Mouse (Mus musculus): ENCODE measurements around the gene Klf7. TPM values are rescaled to one million over a fixed set of nuclear protein-coding genes. Genes with fewer than 3 reads are reported as not detected.

The Klf7 gene
- polyA plus RNA-seq, 1 experiment from 2014 or later = 16.2 TPM

- H3K36me3 ChIP-seq (ENCODE audit: control insufficient read depth, insufficient read depth, low read length) = no peaks in the 10 kb centered on the region
- H3K27ac ChIP-seq (ENCODE audit: low read depth, low read length) = no peak overlapping the region
- no peak overlapping the region for H3K4me3 ChIP-seq (ENCODE audit: low read depth, low read length)
- no peaks in the 10 kb centered on the region for H3K9me3 ChIP-seq (replicated peaks; ENCODE audit: control insufficient read depth, low read length)
- 71% methylated on average over 10 of the region's 10 CpGs for WGBS (ENCODE audit: insufficient replicate concordance)
- no peaks in the 10 kb centered on the region for H3K4me1 ChIP-seq (ENCODE audit: control insufficient read depth, insufficient read depth, low read length)
- no peaks in the 10 kb centered on the region for H3K27me3 ChIP-seq (ENCODE audit: control insufficient read depth, insufficient read depth, low read length)
- no peak for ATAC-seq (replicated peaks; ENCODE audit: insufficient number of reproducible peaks, low FRiP score, low TSS enrichment)
- H3K4me2 ChIP-seq = no peak overlapping the region
- no peak overlapping the region for H3K9ac ChIP-seq (ENCODE audit: low read depth, low read length)
These were observed 55.5 kb downstream of the Klf7 start for GRCm38 (mm10) chr1:64066320-64067254.

- no peak overlapping the region for H3K4me2 ChIP-seq
- H3K9ac ChIP-seq (ENCODE audit: low read depth, low read length) = no peak overlapping the region
- ATAC-seq (replicated peaks; ENCODE audit: insufficient number of reproducible peaks, low FRiP score, low TSS enrichment) = no peak
- H3K4me1 ChIP-seq (ENCODE audit: control insufficient read depth, insufficient read depth, low read length) = peaks cover 9% of the 10 kb centered on the region
- H3K9me3 ChIP-seq (replicated peaks; ENCODE audit: control insufficient read depth, low read length) = no peaks in the 10 kb centered on the region
- WGBS (ENCODE audit: insufficient replicate concordance) = 93% methylated on average over 10 of the region's 10 CpGs
- no peaks in the 10 kb centered on the region; the same call in 1 of the 2 replicates for H3K36me3 ChIP-seq (ENCODE audit: control insufficient read depth, insufficient read depth, low read length)
- H3K4me3 ChIP-seq (ENCODE audit: low read depth, low read length) = no peak overlapping the region
- no peak overlapping the region for H3K27ac ChIP-seq (ENCODE audit: low read depth, low read length)
- H3K27me3 ChIP-seq (ENCODE audit: control insufficient read depth, insufficient read depth, low read length) = no peaks in the 10 kb centered on the region
These were observed 60.6 kb downstream of the Klf7 start for GRCm38 (mm10) chr1:64061488-64061887.

GRCm38 (mm10) chr1:64060699-64061454, 61.2 kb downstream of the Klf7 start:
- H3K9ac ChIP-seq (ENCODE audit: low read depth, low read length) = no peak overlapping the region
- no peaks in the 10 kb centered on the region; the same call in 1 of the 2 replicates for H3K36me3 ChIP-seq (ENCODE audit: control insufficient read depth, insufficient read depth, low read length)
- no peak overlapping the region for H3K4me3 ChIP-seq (ENCODE audit: low read depth, low read length)
- peaks cover 9% of the 10 kb centered on the region for H3K4me1 ChIP-seq (ENCODE audit: control insufficient read depth, insufficient read depth, low read length)
- H3K4me2 ChIP-seq = no peak overlapping the region
- H3K27ac ChIP-seq (ENCODE audit: low read depth, low read length) = 0 out of 2 replicates have a peak overlapping the region, but pooled peaks have one; percentile 10
- ATAC-seq (replicated peaks; ENCODE audit: insufficient number of reproducible peaks, low FRiP score, low TSS enrichment) = no peak
- H3K9me3 ChIP-seq (replicated peaks; ENCODE audit: control insufficient read depth, low read length) = no peaks in the 10 kb centered on the region
- WGBS (ENCODE audit: insufficient replicate concordance) = 51% methylated on average over 9 of the region's 9 CpGs
- H3K27me3 ChIP-seq (ENCODE audit: control insufficient read depth, insufficient read depth, low read length) = no peaks in the 10 kb centered on the region

GRCm38 (mm10) chr1:64060116-64060515, 62.0 kb downstream of the Klf7 start:
- H3K27me3 ChIP-seq (ENCODE audit: control insufficient read depth, insufficient read depth, low read length) = no peaks in the 10 kb centered on the region
- no peak overlapping the region for H3K4me2 ChIP-seq
- H3K4me1 ChIP-seq (ENCODE audit: control insufficient read depth, insufficient read depth, low read length) = peaks cover 14% of the 10 kb centered on the region
- no peak for ATAC-seq (replicated peaks; ENCODE audit: insufficient number of reproducible peaks, low FRiP score, low TSS enrichment)
- H3K9ac ChIP-seq (ENCODE audit: low read depth, low read length) = no peak overlapping the region
- no peaks in the 10 kb centered on the region; the same call in 1 of the 2 replicates for H3K36me3 ChIP-seq (ENCODE audit: control insufficient read depth, insufficient read depth, low read length)
- H3K4me3 ChIP-seq (ENCODE audit: low read depth, low read length) = no peak overlapping the region
- peak overlapping the region; percentile 25; the same call in 1 of the 2 replicates for H3K27ac ChIP-seq (ENCODE audit: low read depth, low read length)
- H3K9me3 ChIP-seq (replicated peaks; ENCODE audit: control insufficient read depth, low read length) = no peaks in the 10 kb centered on the region
- WGBS (ENCODE audit: insufficient replicate concordance) = 78% methylated on average over 7 of the region's 7 CpGs

DNA sequence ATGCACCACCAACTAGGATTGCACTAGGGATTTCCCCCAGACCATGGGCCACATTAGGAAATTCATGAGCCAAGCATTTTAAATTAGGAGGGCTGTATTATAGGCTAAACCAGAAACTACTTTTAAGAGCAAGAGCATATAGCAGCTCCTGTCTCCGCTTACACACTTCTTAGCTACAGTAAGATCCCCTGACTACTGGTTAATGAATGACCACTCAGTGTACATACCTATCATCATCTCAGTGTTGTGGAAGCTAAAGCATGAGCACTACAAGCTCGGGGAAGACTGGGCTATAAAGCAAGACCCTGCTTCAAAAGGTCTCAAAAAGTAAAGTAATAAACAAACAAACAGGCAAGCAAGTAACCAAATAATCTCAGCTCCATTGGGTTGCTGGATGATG, 65.5 kb downstream of the Klf7 start:
- WGBS (ENCODE audit: insufficient replicate concordance) = 80% methylated on average over 2 of the region's 2 CpGs

DNA sequence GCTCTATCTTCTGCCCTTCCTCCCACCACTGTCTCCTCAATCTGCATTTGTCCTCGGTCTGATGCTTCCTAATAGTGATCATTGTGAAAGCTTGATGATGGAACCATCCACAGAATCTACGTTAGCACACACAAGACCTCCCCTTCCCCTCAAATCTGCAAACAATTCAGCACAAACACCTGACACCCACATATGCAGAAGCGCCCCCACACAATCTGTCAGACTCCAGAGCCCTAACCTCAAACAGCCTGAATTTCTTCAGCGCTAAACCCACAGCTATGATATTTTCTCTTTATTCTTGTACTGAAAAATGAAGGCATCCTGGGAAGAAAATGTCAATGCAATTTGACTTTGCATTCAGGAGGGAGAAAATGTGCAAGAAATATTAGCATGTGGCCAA, 66.1 kb downstream of the Klf7 start:
- no peak overlapping the region for H3K9ac ChIP-seq (ENCODE audit: low read depth, low read length)
- no peak overlapping the region for H3K4me2 ChIP-seq
- no peak overlapping the region for H3K27ac ChIP-seq (ENCODE audit: low read depth, low read length)
- ATAC-seq (replicated peaks; ENCODE audit: insufficient number of reproducible peaks, low FRiP score, low TSS enrichment) = no peak
- 85% methylated on average over 4 of the region's 4 CpGs for WGBS (ENCODE audit: insufficient replicate concordance)
- no peak overlapping the region for H3K4me3 ChIP-seq (ENCODE audit: low read depth, low read length)
- H3K9me3 ChIP-seq (replicated peaks; ENCODE audit: control insufficient read depth, low read length) = no peaks in the 10 kb centered on the region
- H3K27me3 ChIP-seq (ENCODE audit: control insufficient read depth, insufficient read depth, low read length) = no peaks in the 10 kb centered on the region
- H3K36me3 ChIP-seq (ENCODE audit: control insufficient read depth, insufficient read depth, low read length) = no peaks in the 10 kb centered on the region; the same call in 1 of the 2 replicates
- peaks cover 11% of the 10 kb centered on the region for H3K4me1 ChIP-seq (ENCODE audit: control insufficient read depth, insufficient read depth, low read length)

More for the DNA sequence above, 65.5 kb downstream of the Klf7 start:
- no peak overlapping the region for H3K4me2 ChIP-seq
- H3K27ac ChIP-seq (ENCODE audit: low read depth, low read length) = no peak overlapping the region
- no peaks in the 10 kb centered on the region; the same call in 1 of the 2 replicates for H3K36me3 ChIP-seq (ENCODE audit: control insufficient read depth, insufficient read depth, low read length)
- H3K9me3 ChIP-seq (replicated peaks; ENCODE audit: control insufficient read depth, low read length) = no peaks in the 10 kb centered on the region
- no peak overlapping the region for H3K4me3 ChIP-seq (ENCODE audit: low read depth, low read length)
- peaks cover 14% of the 10 kb centered on the region for H3K4me1 ChIP-seq (ENCODE audit: control insufficient read depth, insufficient read depth, low read length)
- H3K9ac ChIP-seq (ENCODE audit: low read depth, low read length) = no peak overlapping the region
- no peak for ATAC-seq (replicated peaks; ENCODE audit: insufficient number of reproducible peaks, low FRiP score, low TSS enrichment)
- H3K27me3 ChIP-seq (ENCODE audit: control insufficient read depth, insufficient read depth, low read length) = no peaks in the 10 kb centered on the region

- H3K9me3 ChIP-seq (replicated peaks; ENCODE audit: control insufficient read depth, low read length) = no peaks in the 10 kb centered on the region
- no peaks in the 10 kb centered on the region; the same call in 1 of the 2 replicates for H3K36me3 ChIP-seq (ENCODE audit: control insufficient read depth, insufficient read depth, low read length)
- no peak for ATAC-seq (replicated peaks; ENCODE audit: insufficient number of reproducible peaks, low FRiP score, low TSS enrichment)
- peaks cover 4% of the 10 kb centered on the region; the same call in 1 of the 2 replicates for H3K4me1 ChIP-seq (ENCODE audit: control insufficient read depth, insufficient read depth, low read length)
- H3K9ac ChIP-seq (ENCODE audit: low read depth, low read length) = no peak overlapping the region
- H3K27me3 ChIP-seq (ENCODE audit: control insufficient read depth, insufficient read depth, low read length) = no peaks in the 10 kb centered on the region
- WGBS (ENCODE audit: insufficient replicate concordance) = 81% methylated on average over 4 of the region's 4 CpGs
- H3K27ac ChIP-seq (ENCODE audit: low read depth, low read length) = no peak overlapping the region
- H3K4me3 ChIP-seq (ENCODE audit: low read depth, low read length) = no peak overlapping the region
- H3K4me2 ChIP-seq = no peak overlapping the region
These were observed 66.9 kb downstream of the Klf7 start for GRCm38 (mm10) chr1:64055210-64055609.

GRCm38 (mm10) chr1:64052069-64052750, 69.9 kb downstream of the Klf7 start:
- WGBS (ENCODE audit: insufficient replicate concordance) = 73% methylated on average over 7 of the region's 7 CpGs
- Histone ChIP-seq H3K9ac (ENCODE audit: low read depth, low read length) (no peak overlapping the region), H3K27ac (ENCODE audit: low read depth, low read length) (no peak overlapping the region), H3K4me1 (ENCODE audit: control insufficient read depth, insufficient read depth, low read length) (peaks cover 4% of the 10 kb centered on the region; the same call in 1 of the 2 replicates), H3K27me3 (ENCODE audit: control insufficient read depth, insufficient read depth, low read length) (no peaks in the 10 kb centered on the region), H3K4me3 (ENCODE audit: low read depth, low read length) (no peak overlapping the region), H3K36me3 (ENCODE audit: control insufficient read depth, insufficient read depth, low read length) (no peaks in the 10 kb centered on the region), H3K9me3 (replicated peaks; ENCODE audit: control insufficient read depth, low read length) (no peaks in the 10 kb centered on the region), H3K4me2 (no peak overlapping the region)
- no peak for ATAC-seq (replicated peaks; ENCODE audit: insufficient number of reproducible peaks, low FRiP score, low TSS enrichment)

All from heart, embryonic 11.5 days (tissue).